Comparison of ENCODE assay signal across 13 mouse cellular contexts in the genomic region with DNA sequence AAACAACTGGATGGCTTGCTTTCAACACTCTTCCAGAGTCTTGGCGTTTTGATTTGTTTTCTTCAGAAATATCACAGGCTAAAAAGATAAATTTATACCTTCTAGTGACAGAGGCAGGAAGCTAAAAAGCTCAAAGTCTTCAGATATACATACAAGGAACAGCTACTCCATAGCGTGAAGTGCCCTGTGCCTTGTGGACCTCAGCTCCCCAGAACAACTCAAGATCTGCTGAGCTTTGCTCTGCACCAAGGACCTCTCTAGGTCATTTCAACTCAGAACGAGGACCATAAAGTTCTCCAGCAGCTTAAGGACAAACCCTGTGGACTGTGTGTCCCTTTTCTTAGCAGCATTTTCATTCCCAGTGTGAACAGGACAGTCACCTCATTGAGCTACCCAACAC. TPM values are rescaled to one million over a fixed set of nuclear protein-coding genes. Genes with fewer than 3 reads are reported as not detected.
"Had no signal": no experiment of that assay in that cellular context is flagged by ENCODE, and none has a peak within 500 bp of the region (broad histone marks: within the 10 kb centered on the region; RNA-seq: fewer than 3 reads in every experiment).

No protein-coding gene starts in this region.

- H3K27me3 ChIP-seq: intestine, embryonic 15.5 days; limb, embryonic 13.5 days; neural tube, embryonic 15.5 days had no signal

- H3K36me3 ChIP-seq: intestine, embryonic 15.5 days; neural tube, embryonic 15.5 days had no signal

- H3K9me3 ChIP-seq: intestine, embryonic 15.5 days; limb, embryonic 13.5 days; neural tube, embryonic 15.5 days had no signal

- H3K4me1 ChIP-seq: intestine, embryonic 15.5 days had no signal

- DNase-seq: kidney, postnatal 36 days; lung, adult 18-20 months; midbrain, embryonic 14.5 days; thymus, adult 2 months; thymus, postnatal 25 days had no signal

- H3K4me3 ChIP-seq: intestine, embryonic 15.5 days; layer of hippocampus, adult 2 months; limb, embryonic 13.5 days; myocyte; neural tube, embryonic 15.5 days had no signal

- ATAC-seq: intestine, embryonic 15.5 days had no signal

- H3K9ac ChIP-seq: intestine, embryonic 15.5 days; limb, embryonic 13.5 days; liver, embryonic 14.5 days; neural tube, embryonic 15.5 days had no signal

- H3K4me2 ChIP-seq: intestine, embryonic 15.5 days; limb, embryonic 13.5 days; neural tube, embryonic 15.5 days had no signal

- H3K27ac ChIP-seq: intestine, embryonic 15.5 days; layer of hippocampus, adult 2 months; limb, embryonic 13.5 days; liver, embryonic 14.5 days; neural tube, embryonic 15.5 days; stomach, postnatal 0 days had no signal

RNA-seq across cellular contexts. Expression of a gene that starts 40.7 kb away (rescaled TPM):
- total RNA-seq: megakaryocyte-erythroid progenitor cell, adult 5-6 weeks had no signal
